Mouse (Mus musculus) embryonic facial prominence, embryonic 11.5 days (tissue): ENCODE results near the gene Inha. TPM values are rescaled to one million over a fixed set of nuclear protein-coding genes. Genes with fewer than 3 reads are reported as not detected.

ENCODE experiments used
- ATAC-seq: fragments of 200-750 bp; cut with Nextera tagmentation; replicated peaks from 2 replicates; pipeline ENCODE4 v1.8.0; 2017; ENCODE audit warnings: low read depth; ENCODE audit not compliant: insufficient number of reproducible peaks, low FRiP score, low TSS enrichment
- DNase-seq: peaks from one replicate; pipeline ENCODE4 v3.0.0-alpha.2; 2015; ENCODE audit warnings: low spot score
- H3K27ac ChIP-seq: fragments of 300-500 bp; sonication (generic); replicated peaks from 2 replicates; pipeline ENCODE4 v1.5.1; 2014; ENCODE audit warnings: mild to moderate bottlenecking, low read depth, low read length, control low read depth
- H3K27me3 ChIP-seq: fragments of 300-500 bp; sonication (generic); 2 replicates; pipeline ENCODE4 v1.6.1; 2014; ENCODE audit warnings: mild to moderate bottlenecking, low read length, moderate library complexity, mixed read lengths; ENCODE audit not compliant: control insufficient read depth, insufficient read depth
- H3K36me3 ChIP-seq: fragments of 300-500 bp; sonication (generic); replicated peaks from 2 replicates; pipeline ENCODE4 v1.6.1; 2014; ENCODE audit warnings: low read depth, mild to moderate bottlenecking, low read length, moderate library complexity, mixed read lengths; ENCODE audit not compliant: control insufficient read depth, insufficient read depth
- H3K4me1 ChIP-seq: fragments of 300-500 bp; sonication (generic); 2 replicates; pipeline ENCODE4 v1.6.1; 2014; ENCODE audit warnings: low read length, mixed read lengths; ENCODE audit not compliant: control insufficient read depth, insufficient read depth
- H3K4me2 ChIP-seq: fragments of 300-500 bp; sonication (generic); 2 replicates; pipeline ENCODE4 v1.6.1; 2014; ENCODE audit warnings: low read depth, mild to moderate bottlenecking, control low read depth, low read length, moderate library complexity
- H3K4me3 ChIP-seq: fragments of 300-500 bp; sonication (generic); 2 replicates; pipeline ENCODE4 v1.5.1; 2014; ENCODE audit warnings: low read depth, low read length, control low read depth
- H3K9ac ChIP-seq: fragments of 300-500 bp; sonication (generic); replicated peaks from 2 replicates; pipeline ENCODE4 v1.6.1; 2014; ENCODE audit warnings: mild to moderate bottlenecking, control low read depth, low read length
- H3K9me3 ChIP-seq: fragments of 300-500 bp; sonication (generic); replicated peaks from 2 replicates; pipeline ENCODE4 v1.6.1; 2016; ENCODE audit warnings: mild to moderate bottlenecking, low read length, inconsistent platforms, mixed read lengths; ENCODE audit not compliant: control insufficient read depth
- WGBS: fragments of 180-500 bp; shearing (Covaris S2); extraction: QIAGEN DNeasy Blood & Tissue Kit; methylation state at CpG from one replicate; pipeline ENCODE4 v1.1.7; 2014; 5-methylcytosine and 5-hydroxymethylcytosine counted together
- polyA plus RNA-seq: library from polyadenylated mRNA; unstranded; fragments of >200 nt; fragmentation: Nextera tagmentation; extraction: Ambion mirVana; gene quantifications from 2 replicates; pipeline ENCODE4 v1.2.1, GENCODE M21; 2014

The Inha gene
- polyA plus RNA-seq, 1 experiment from 2014 or later: 1.9 TPM

GRCm38 (mm10) chr1:75479635-75479989, 27.3 kb upstream of the Inha start:
- peak; percentile 42; the same call in 1 of the 2 replicates for ATAC-seq
- Histone ChIP-seq H3K4me3 (peak overlapping the region; percentile 76), H3K27ac (no peak overlapping the region), H3K27me3 (peaks cover 11% of the 10 kb centered on the region; the same call in 1 of the 2 replicates), H3K4me2 (peak overlapping the region; percentile 71), H3K4me1 (peaks cover 5% of the 10 kb centered on the region; the same call in 1 of the 2 replicates), H3K36me3 (peaks cover 14% of the 10 kb centered on the region), H3K9me3 (no peaks in the 10 kb centered on the region), H3K9ac (peak overlapping the region; percentile 32; the same call in 1 of the 2 replicates)
- WGBS: under 1% methylated on average over 24 of the region's 24 CpGs
- no peak for DNase-seq

- Histone ChIP-seq H3K36me3 (peaks cover 12% of the 10 kb centered on the region), H3K27me3 (peaks cover 12% of the 10 kb centered on the region; the same call in 1 of the 2 replicates), H3K27ac (no peak overlapping the region), H3K4me1 (peaks cover 5% of the 10 kb centered on the region; the same call in 1 of the 2 replicates), H3K9ac (no peak overlapping the region), H3K4me3 (peak overlapping the region; percentile 76), H3K9me3 (no peaks in the 10 kb centered on the region), H3K4me2 (peak overlapping the region; percentile 71)
- ATAC-seq: no peak
- DNase-seq: no peak
- 14% methylated on average over 13 of the region's 13 CpGs for WGBS
Observed at GRCm38 (mm10) chr1:75480036-75480435, 26.8 kb upstream of the Inha start.

GRCm38 (mm10) chr1:75480735-75481134, 26.1 kb upstream of the Inha start:
- DNase-seq: no peak
- Histone ChIP-seq H3K36me3 (peaks cover 5% of the 10 kb centered on the region; the same call in 1 of the 2 replicates), H3K27me3 (peaks cover 19% of the 10 kb centered on the region), H3K9me3 (no peaks in the 10 kb centered on the region), H3K4me2 (no peak overlapping the region), H3K27ac (no peak overlapping the region), H3K4me1 (peaks cover 5% of the 10 kb centered on the region; the same call in 1 of the 2 replicates), H3K4me3 (no peak overlapping the region), H3K9ac (no peak overlapping the region)
- WGBS: 83% methylated on average over 7 of the region's 7 CpGs
- ATAC-seq: no peak

GRCm38 (mm10) chr1:75486561-75486960, 20.3 kb upstream of the Inha start:
- ATAC-seq (0 out of 2 replicates have a peak, but pooled peaks have one; percentile 11), DNase-seq (no peak)
- Histone ChIP-seq H3K9me3 (no peaks in the 10 kb centered on the region), H3K4me2 (peak overlapping the region; percentile 81; the same call in 1 of the 2 replicates), H3K36me3 (no peaks in the 10 kb centered on the region; the same call in 1 of the 2 replicates), H3K4me3 (no peak overlapping the region; the same call in 1 of the 2 replicates), H3K4me1 (peaks cover 5% of the 10 kb centered on the region; the same call in 1 of the 2 replicates), H3K27ac (no peak overlapping the region), H3K27me3 (peaks cover 29% of the 10 kb centered on the region), H3K9ac (no peak overlapping the region)
- 4% methylated on average over 24 of the region's 24 CpGs for WGBS

GRCm38 (mm10) chr1:75487040-75487404, 19.9 kb upstream of the Inha start:
- Histone ChIP-seq H3K9ac (peak overlapping the region; percentile 29; the same call in 1 of the 2 replicates), H3K27ac (no peak overlapping the region), H3K4me2 (peak overlapping the region; percentile 81), H3K27me3 (peaks cover 29% of the 10 kb centered on the region), H3K36me3 (no peaks in the 10 kb centered on the region; the same call in 1 of the 2 replicates), H3K9me3 (no peaks in the 10 kb centered on the region), H3K4me1 (peaks cover 5% of the 10 kb centered on the region; the same call in 1 of the 2 replicates), H3K4me3 (peak overlapping the region; percentile 48)
- ATAC-seq: peak; percentile 6; the same call in 1 of the 2 replicates
- DNase-seq: no peak
- under 1% methylated on average over 13 of the region's 13 CpGs for WGBS

DNA sequence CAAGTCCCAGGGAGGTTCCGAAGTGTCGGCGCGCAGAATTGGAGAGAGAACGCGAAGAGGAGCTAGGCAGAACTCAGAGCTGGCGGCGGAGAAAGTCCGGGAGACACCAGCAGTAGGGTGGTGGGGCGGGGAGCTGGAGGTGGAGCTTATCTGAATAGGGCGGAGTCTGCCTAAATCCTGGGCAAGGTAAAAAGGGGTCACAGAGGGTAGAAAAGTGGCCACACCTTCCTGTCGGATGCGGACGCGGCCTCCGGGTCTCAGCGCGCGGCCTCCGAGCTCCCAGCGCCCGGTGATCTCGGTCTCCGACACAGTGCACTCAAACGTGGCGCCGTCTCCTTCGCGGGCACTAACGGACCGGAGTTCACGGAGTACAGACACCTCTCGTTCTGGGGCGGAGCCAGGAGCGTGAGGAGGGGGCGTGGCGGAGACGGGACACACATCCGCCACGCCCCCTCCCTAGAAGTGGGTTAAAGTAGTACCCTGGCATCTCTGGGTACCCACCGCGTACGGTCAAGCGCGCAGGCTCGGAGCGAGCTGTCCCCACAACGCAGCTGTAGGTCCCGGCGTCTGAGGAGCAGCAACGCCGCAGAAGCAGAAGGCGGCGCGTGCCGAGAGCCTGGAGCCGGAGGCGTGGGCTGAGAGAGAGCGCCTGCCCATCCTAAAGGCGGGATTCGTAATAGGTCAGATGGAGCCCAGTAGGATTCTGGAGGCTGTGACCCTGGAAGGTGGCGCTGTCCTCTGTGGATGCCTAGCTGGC, 19.3 kb upstream of the Inha start:
- Histone ChIP-seq H3K9me3 (no peaks in the 10 kb centered on the region), H3K4me3 (peak overlapping the region; percentile 48), H3K4me1 (peaks cover 5% of the 10 kb centered on the region; the same call in 1 of the 2 replicates), H3K27ac (no peak overlapping the region), H3K36me3 (no peaks in the 10 kb centered on the region; the same call in 1 of the 2 replicates), H3K9ac (peak overlapping the region; percentile 29), H3K27me3 (peaks cover 25% of the 10 kb centered on the region), H3K4me2 (peak overlapping the region; percentile 81)
- DNase-seq: peak; percentile 83
- peak; percentile 44 for ATAC-seq
- under 1% methylated on average over 62 of the region's 62 CpGs for WGBS

DNA sequence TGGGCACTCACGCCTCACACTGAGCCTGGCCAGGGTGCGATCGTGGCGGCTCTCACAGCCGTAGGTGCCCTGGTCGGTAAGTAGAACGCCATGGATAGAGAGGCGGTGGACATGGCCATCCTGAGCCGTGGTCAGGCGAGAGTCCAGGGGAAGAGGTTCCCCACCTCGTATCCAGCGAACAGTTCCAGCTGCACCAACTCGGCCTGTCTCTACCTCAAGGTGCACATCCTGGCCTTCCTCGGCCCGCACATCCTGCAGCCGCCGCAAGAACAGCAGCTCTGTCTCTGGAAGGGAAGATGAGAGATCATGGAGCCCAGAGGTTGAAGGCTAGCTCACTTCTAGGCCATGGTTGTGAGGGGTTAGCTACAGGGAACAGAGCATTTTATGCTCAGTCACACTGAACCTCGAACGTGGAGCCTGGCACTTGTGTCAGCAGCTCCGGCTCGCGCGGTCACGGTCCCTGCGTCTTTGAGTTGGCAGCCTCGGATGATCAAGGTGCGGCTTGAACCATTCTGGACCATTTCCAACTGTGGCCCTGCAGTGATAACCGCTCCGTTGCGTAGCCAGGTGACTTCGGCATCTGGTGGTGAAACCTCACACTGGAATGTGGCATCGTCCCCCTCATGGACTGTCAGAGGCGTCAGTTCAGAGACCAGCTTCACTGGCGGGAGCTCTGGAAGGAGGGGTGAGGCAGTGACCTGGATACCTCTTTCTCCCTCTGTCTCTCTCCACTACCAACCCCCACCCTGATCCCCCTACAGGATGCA, 15.9 kb upstream of the Inha start:
- H3K27ac ChIP-seq: no peak overlapping the region
- H3K4me1 ChIP-seq: peaks cover 5% of the 10 kb centered on the region; the same call in 1 of the 2 replicates
- no peak overlapping the region for H3K4me2 ChIP-seq
- WGBS: 83% methylated on average over 34 of the region's 34 CpGs
- ATAC-seq (no peak), DNase-seq (no peak)
- H3K36me3 ChIP-seq: no peaks in the 10 kb centered on the region; the same call in 1 of the 2 replicates
- no peaks in the 10 kb centered on the region for H3K9me3 ChIP-seq
- H3K4me3 ChIP-seq: no peak overlapping the region
- H3K9ac ChIP-seq: no peak overlapping the region
- H3K27me3 ChIP-seq: peaks cover 11% of the 10 kb centered on the region
